Comparison of ENCODE assay signal across 15 mouse cellular contexts in genomic region chr5:73846783-73847151, GRCm38 (mm10).
A peak's percentile ranks its signal among the peaks of the same experiment; 100 is the strongest.
DNase-seq lines count a peak whose midpoint lies in the region; ATAC-seq and TF ChIP-seq lines count a peak whose summit lies in the region.
"Had no signal": no experiment of that assay in that cellular context is flagged by ENCODE, and none has a peak within 500 bp of the region (broad histone marks: within the 10 kb centered on the region; RNA-seq: fewer than 3 reads in every experiment).

No protein-coding gene starts in this region.

- DNase-seq in embryonic facial prominence, embryonic 10.5 days (ENCODE audit: low spot score): no peak
- no peak for DNase-seq in kidney, postnatal 36 days
- DNase-seq in brain, embryonic 14.5 days (ENCODE audit: low read depth): peak; percentile 24
- peak; percentile 25 for DNase-seq in heart, postnatal 4 days
- DNase-seq in layer of hippocampus, postnatal 14 days (ENCODE audit: low spot score in 2 of 2): no peak
- DNase-seq in T-cell, adult 2 months (ENCODE audit: low spot score): no peak
- DNase-seq: cerebellum, adult 11-12 months; retina, postnatal 1 day; spleen, adult 18-20 months had no signal

- no peak overlapping the region for H3K4me2 ChIP-seq in embryonic facial prominence, embryonic 13.5 days
- H3K4me2 ChIP-seq in kidney, embryonic 15.5 days: no peak overlapping the region
- H3K4me2 ChIP-seq: heart, embryonic 15.5 days; neural tube, embryonic 13.5 days had no signal

- peak overlapping the region; percentile 76 for H3K27ac ChIP-seq in embryonic facial prominence, embryonic 13.5 days
- no peak overlapping the region; the same call in 1 of the 2 replicates for H3K27ac ChIP-seq in embryonic facial prominence, embryonic 10.5 days (replicated peaks)
- peak overlapping the region; percentile 74 for H3K27ac ChIP-seq in kidney, embryonic 15.5 days
- H3K27ac ChIP-seq: heart, embryonic 15.5 days; neural tube, embryonic 13.5 days had no signal

- H3K9me3 ChIP-seq in embryonic facial prominence, embryonic 13.5 days: no peaks in the 10 kb centered on the region
- no peaks in the 10 kb centered on the region for H3K9me3 ChIP-seq in embryonic facial prominence, embryonic 10.5 days
- H3K9me3 ChIP-seq in kidney, embryonic 15.5 days (replicated peaks): no peaks in the 10 kb centered on the region
- H3K9me3 ChIP-seq: heart, embryonic 15.5 days; neural tube, embryonic 13.5 days had no signal

- no peak for TF ChIP-seq CTCF in brain, embryonic 14.5 days (IDR thresholded peaks at IDR 0.05; ENCODE audit: borderline replicate concordance, extremely low read depth, insufficient read depth, insufficient read length)

- no peak overlapping the region for H3K4me3 ChIP-seq in embryonic facial prominence, embryonic 13.5 days
- H3K4me3 ChIP-seq in embryonic facial prominence, embryonic 10.5 days: no peak overlapping the region
- H3K4me3 ChIP-seq in kidney, embryonic 15.5 days (replicated peaks): no peak overlapping the region
- H3K4me3 ChIP-seq: heart, embryonic 15.5 days; neural tube, embryonic 13.5 days had no signal

- H3K36me3 ChIP-seq in embryonic facial prominence, embryonic 13.5 days: no peaks in the 10 kb centered on the region
- H3K36me3 ChIP-seq in embryonic facial prominence, embryonic 10.5 days (replicated peaks): no peaks in the 10 kb centered on the region
- no peaks in the 10 kb centered on the region for H3K36me3 ChIP-seq in kidney, embryonic 15.5 days
- H3K36me3 ChIP-seq: heart, embryonic 15.5 days; neural tube, embryonic 13.5 days had no signal

- WGBS in embryonic facial prominence, embryonic 13.5 days: 65% methylated on average over 6 of the region's 6 CpGs
- WGBS in embryonic facial prominence, embryonic 10.5 days: 78% methylated on average over 6 of the region's 6 CpGs
- whole genome bisulfite sequencing in kidney, embryonic 15.5 days: 59% methylated on average over 6 of the region's 6 CpGs

- no peak for TF ChIP-seq POLR2A in brain, embryonic 14.5 days (IDR thresholded peaks at IDR 0.05; ENCODE audit: borderline replicate concordance, extremely low read depth, insufficient read depth, insufficient read length, poor library complexity, severe bottlenecking)

- no peak overlapping the region for H3K9ac ChIP-seq in embryonic facial prominence, embryonic 13.5 days
- no peak overlapping the region for H3K9ac ChIP-seq in kidney, embryonic 15.5 days
- H3K9ac ChIP-seq: heart, embryonic 15.5 days; neural tube, embryonic 13.5 days had no signal

- peaks cover 10% of the 10 kb centered on the region for H3K4me1 ChIP-seq in embryonic facial prominence, embryonic 13.5 days
- H3K4me1 ChIP-seq in embryonic facial prominence, embryonic 10.5 days: 0 out of 2 replicates have a peak, but pooled peaks cover 5% of the 10 kb centered on the region
- H3K4me1 ChIP-seq in kidney, embryonic 15.5 days: peaks cover 7% of the 10 kb centered on the region; the same call in 1 of the 2 replicates

- H3K27me3 ChIP-seq in embryonic facial prominence, embryonic 13.5 days: no peaks in the 10 kb centered on the region
- 0 out of 2 replicates have a peak, but pooled peaks cover 3% of the 10 kb centered on the region for H3K27me3 ChIP-seq in embryonic facial prominence, embryonic 10.5 days (replicated peaks; ENCODE audit: low read depth, poor library complexity, severe bottlenecking)
- no peaks in the 10 kb centered on the region for H3K27me3 ChIP-seq in kidney, embryonic 15.5 days
- H3K27me3 ChIP-seq: heart, embryonic 15.5 days; neural tube, embryonic 13.5 days had no signal

- ATAC-seq in embryonic facial prominence, embryonic 13.5 days (ENCODE audit: insufficient number of reproducible peaks, insufficient read depth, low FRiP score, low TSS enrichment, low read depth): no peak
- no peak for ATAC-seq in kidney, embryonic 15.5 days (replicated peaks; ENCODE audit: low FRiP score)
- ATAC-seq: hindbrain, embryonic 16.5 days; midbrain, embryonic 16.5 days had no signal

Comparison
In these comparisons a context has a peak if more than half of its experiments do, and no peak if none do; other contexts are left out.
1. DNase-seq: peak in brain, embryonic 14.5 days (single experiment) and heart, postnatal 4 days (single experiment); none in embryonic facial prominence, embryonic 10.5 days (single experiment), kidney, postnatal 36 days (0 of 2), layer of hippocampus, postnatal 14 days (0 of 2) and T-cell, adult 2 months (single experiment).